Mouse (Mus musculus): Measurements from ENCODE around the gene Kcne2. TPM values are rescaled to one million over a fixed set of nuclear protein-coding genes. Genes with fewer than 3 reads are reported as not detected.
A peak's percentile ranks its signal among the peaks of the same experiment; 100 is the strongest.

The Kcne2 gene
- polyA plus RNA-seq, 1 experiment from 2014 or later = 0.51 TPM

GRCm38 (mm10) chr16:92309126-92309525 lies 16.9 kb downstream of the Kcne2 start:
- Histone ChIP-seq H3K4me1 (peaks cover 4% of the 10 kb centered on the region; the same call in 1 of the 2 replicates), H3K36me3 (peaks cover 63% of the 10 kb centered on the region), H3K4me3 (no peak overlapping the region), H3K27me3 (no peaks in the 10 kb centered on the region), H3K27ac (no peak overlapping the region), H3K9ac (no peak overlapping the region), H3K9me3 (no peaks in the 10 kb centered on the region), H3K4me2 (replicated peaks) (no peak overlapping the region)
- ATAC-seq (ENCODE audit: insufficient number of reproducible peaks, insufficient read depth, low FRiP score, low TSS enrichment) = no peak
- 44% methylated on average over 4 of the region's 4 CpGs for WGBS

DNA sequence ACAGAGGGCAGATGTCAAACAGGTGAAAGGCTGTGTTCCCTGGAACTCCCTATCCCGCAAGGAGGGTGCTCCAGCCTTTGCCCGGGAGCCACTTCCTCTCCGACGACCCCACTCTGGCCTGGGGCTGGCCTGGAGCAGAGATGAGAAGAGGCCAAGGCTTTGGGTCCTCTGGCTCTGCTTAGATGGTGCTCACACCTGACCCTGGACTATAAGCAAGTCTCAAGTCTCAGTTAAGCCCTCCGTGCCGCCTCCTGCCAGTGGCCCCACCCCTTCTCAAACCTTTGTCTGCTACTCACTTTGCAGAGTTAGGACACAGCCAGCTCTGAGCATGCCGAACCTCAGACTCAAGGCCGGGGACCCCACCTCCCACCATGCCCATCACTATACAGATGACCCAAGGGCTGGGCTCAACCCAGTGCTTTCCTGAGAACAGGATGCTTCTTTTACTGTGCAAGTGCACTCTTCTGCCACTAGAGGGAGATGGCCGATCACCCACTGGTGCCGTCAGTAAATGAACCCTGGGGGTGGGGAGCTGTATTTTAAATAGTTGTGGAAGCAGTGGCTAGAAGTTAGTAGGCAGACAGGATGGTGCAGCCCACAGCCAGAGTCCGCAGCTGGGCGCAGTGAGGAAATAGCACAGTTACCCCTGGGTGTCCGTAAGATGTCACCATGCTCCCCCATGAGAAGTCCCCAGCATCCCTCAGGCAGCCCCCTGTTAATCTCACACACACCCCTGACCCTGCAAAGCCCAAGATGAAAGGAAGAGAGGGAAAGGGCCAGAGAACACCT lies 22.0 kb downstream of the Kcne2 start:
- no peak overlapping the region for H3K4me2 ChIP-seq (replicated peaks)
- H3K36me3 ChIP-seq = peaks cover 35% of the 10 kb centered on the region
- 49% methylated on average over 13 of the region's 13 CpGs for WGBS
- H3K27ac ChIP-seq = no peak overlapping the region
- H3K4me3 ChIP-seq = no peak overlapping the region
- no peak overlapping the region for H3K9ac ChIP-seq
- no peaks in the 10 kb centered on the region for H3K27me3 ChIP-seq
- peak; percentile 83 for ATAC-seq (ENCODE audit: insufficient number of reproducible peaks, insufficient read depth, low FRiP score, low TSS enrichment)
- H3K9me3 ChIP-seq = no peaks in the 10 kb centered on the region
- peaks cover 6% of the 10 kb centered on the region; the same call in 1 of the 2 replicates for H3K4me1 ChIP-seq

DNA sequence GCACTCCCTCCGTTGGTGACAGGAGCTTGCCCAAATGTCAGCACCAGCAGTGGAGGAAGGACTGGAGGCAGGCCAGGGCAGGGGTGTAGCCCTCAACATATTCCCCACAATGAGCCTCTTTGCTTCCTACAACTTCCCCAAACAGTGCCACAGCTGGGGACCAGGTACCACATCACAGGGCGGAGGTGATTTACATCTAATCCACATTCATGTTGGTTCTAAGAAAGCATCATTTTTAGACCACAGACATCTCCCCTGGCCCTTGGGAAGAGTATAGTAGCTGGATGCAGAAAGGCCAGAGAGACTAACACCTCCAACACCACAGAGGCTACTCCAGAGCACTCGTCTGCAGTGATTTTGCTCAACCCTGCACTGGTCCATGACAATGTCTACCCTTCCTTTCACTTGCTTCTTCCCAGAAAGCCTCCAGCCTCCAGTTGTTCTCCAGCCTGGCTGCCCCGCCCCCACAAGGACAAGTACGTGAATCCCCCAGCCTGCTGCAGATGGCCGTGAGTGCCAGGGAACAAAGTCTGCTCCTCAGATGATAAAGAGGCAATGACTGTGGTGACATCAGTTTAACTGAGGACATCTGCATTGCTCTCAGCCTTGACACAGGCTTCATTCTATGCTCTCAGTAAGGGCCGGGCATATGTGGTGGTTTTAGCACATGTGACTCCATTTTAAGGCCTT lies 24.0 kb downstream of the Kcne2 start:
- Histone ChIP-seq H3K27ac (no peak overlapping the region), H3K4me3 (no peak overlapping the region), H3K27me3 (no peaks in the 10 kb centered on the region), H3K36me3 (peaks cover 22% of the 10 kb centered on the region), H3K4me2 (replicated peaks) (no peak overlapping the region), H3K9ac (no peak overlapping the region), H3K4me1 (0 out of 2 replicates have a peak, but pooled peaks cover 3% of the 10 kb centered on the region), H3K9me3 (no peaks in the 10 kb centered on the region)
- ATAC-seq (ENCODE audit: insufficient number of reproducible peaks, insufficient read depth, low FRiP score, low TSS enrichment) = no peak
- 80% methylated on average over 7 of the region's 7 CpGs for WGBS

DNA sequence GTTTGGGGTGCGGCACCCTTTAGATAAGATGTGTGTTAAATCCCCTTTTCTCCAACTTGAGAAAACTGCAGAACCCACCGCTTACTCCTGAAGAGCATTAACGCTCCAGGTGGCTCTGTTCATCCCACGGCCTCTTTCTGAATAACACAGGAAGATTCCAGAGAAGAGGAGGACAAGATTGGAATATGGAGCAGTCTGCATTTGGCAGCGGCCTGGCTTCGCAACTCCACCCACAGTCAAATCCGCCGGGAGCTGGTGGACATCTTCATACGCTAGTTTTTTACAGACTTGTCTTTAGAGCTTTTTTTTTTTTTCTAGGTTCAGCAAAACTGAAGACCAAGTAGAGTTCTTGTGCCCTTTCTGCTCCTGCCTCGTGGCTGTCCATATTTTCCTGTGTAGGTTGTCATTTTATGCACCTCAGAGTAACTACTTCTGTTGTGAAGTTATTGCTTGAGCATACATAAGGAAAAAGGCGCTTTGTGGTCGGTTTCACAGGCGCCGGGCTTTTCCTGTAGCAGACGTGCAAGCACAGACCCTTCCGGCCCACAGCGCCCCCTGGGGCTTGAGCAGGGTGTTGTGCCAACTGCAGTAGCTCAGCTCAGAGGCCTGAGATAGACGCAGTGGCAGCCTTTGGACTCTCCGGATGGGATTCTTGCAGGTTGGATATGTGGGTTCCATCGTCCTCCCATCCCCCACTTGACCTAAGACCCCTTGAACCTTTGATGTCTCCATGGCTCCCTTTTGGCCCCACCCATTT lies 27.3 kb downstream of the Kcne2 start:
- Histone ChIP-seq H3K9ac (no peak overlapping the region), H3K4me2 (replicated peaks) (no peak overlapping the region), H3K4me3 (no peak overlapping the region), H3K27me3 (no peaks in the 10 kb centered on the region), H3K36me3 (no peaks in the 10 kb centered on the region), H3K27ac (no peak overlapping the region), H3K9me3 (no peaks in the 10 kb centered on the region), H3K4me1 (0 out of 2 replicates have a peak, but pooled peaks cover 4% of the 10 kb centered on the region)
- 63% methylated on average over 20 of the region's 20 CpGs for WGBS
- no peak for ATAC-seq (ENCODE audit: insufficient number of reproducible peaks, insufficient read depth, low FRiP score, low TSS enrichment)

DNA sequence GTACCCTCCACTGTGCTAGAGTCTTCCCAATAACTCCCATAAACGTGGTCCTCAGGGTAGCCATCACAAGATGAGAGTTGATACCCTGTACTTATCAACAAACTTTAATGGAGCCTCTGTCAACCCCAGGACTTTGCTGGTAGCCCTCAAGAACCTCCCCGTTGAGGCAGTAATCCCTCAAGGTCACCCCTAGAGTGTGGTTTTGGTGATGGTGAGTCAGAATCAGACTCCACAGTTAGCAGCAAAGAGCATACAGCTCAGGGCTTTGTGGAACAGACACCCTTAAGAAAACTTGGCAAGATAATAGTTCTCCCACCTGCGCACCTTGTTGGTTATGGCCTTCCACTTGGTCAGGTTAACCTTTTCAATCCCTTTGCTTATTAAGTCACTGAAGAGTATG lies 28.2 kb downstream of the Kcne2 start:
- Histone ChIP-seq H3K36me3 (no peaks in the 10 kb centered on the region), H3K4me1 (0 out of 2 replicates have a peak, but pooled peaks cover 5% of the 10 kb centered on the region), H3K4me3 (no peak overlapping the region), H3K9me3 (no peaks in the 10 kb centered on the region), H3K4me2 (replicated peaks) (no peak overlapping the region), H3K27me3 (no peaks in the 10 kb centered on the region), H3K27ac (no peak overlapping the region), H3K9ac (no peak overlapping the region)
- WGBS = 86% methylated on average over 3 of the region's 3 CpGs
- ATAC-seq (ENCODE audit: insufficient number of reproducible peaks, insufficient read depth, low FRiP score, low TSS enrichment) = no peak

GRCm38 (mm10) chr16:92321341-92321740 lies 29.2 kb downstream of the Kcne2 start, which contains the start of gene Fam243:
Fam243 (minus strand) TSS chr16:92321441.
- no peak within 1 kb of the TSS for H3K9ac ChIP-seq
- no peak within 1 kb of the TSS for H3K4me3 ChIP-seq
- H3K27ac ChIP-seq = no peak within 1 kb of the TSS
- 88% methylated on average over 8 of the region's 8 CpGs for whole genome bisulfite sequencing
- H3K4me2 ChIP-seq (replicated peaks) = no peak within 1 kb of the TSS
- no peaks in the 10 kb centered on the region for H3K36me3 ChIP-seq
- ATAC-seq (ENCODE audit: insufficient number of reproducible peaks, insufficient read depth, low FRiP score, low TSS enrichment) = no peak
- no peaks in the 10 kb centered on the region for H3K27me3 ChIP-seq
- H3K4me1 ChIP-seq = 0 out of 2 replicates have a peak, but pooled peaks cover 5% of the 10 kb centered on the region
- no peaks in the 10 kb centered on the region for H3K9me3 ChIP-seq

DNA sequence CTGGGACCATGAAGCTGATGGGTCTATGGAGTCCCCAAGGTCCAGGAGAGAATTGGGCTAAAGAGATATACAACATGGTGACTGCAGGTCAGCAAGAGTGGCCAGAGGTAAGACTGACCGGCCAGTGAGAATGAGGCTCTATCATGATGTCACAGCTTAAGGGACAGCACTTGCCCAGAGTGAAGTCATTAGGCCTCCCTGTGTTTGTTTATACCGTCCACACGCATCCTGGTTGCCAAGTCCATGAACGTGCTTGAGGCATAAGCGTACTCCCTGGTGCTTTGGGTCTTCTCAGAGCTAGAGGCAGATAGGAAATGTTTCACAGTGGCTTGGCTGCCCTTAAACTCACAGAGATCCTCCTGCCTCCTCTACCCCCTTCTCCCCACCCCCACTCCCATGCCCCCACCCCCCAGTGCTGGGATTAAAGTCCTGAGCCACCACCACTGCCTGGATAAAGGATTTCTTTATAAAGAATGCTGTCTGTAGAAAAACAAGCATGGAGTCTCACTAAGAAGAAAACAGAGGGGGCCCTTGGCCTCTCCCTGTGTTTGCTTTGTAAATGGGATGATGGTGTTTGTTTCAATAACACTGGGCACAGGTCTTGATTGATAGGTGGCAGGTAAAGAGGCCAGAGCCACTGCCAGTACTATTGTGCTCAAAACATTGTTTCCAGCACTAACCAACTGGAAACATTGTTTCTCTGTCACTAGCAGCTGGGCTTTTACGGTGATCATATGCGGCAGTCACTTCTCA lies 32.3 kb downstream of the Kcne2 start:
- no peaks in the 10 kb centered on the region for H3K27me3 ChIP-seq
- 41% methylated on average over 7 of the region's 7 CpGs for WGBS
- no peak for ATAC-seq (ENCODE audit: insufficient number of reproducible peaks, insufficient read depth, low FRiP score, low TSS enrichment)
- 0 out of 2 replicates have a peak, but pooled peaks cover 5% of the 10 kb centered on the region for H3K4me1 ChIP-seq
- H3K4me2 ChIP-seq (replicated peaks) = no peak overlapping the region
- no peak overlapping the region for H3K9ac ChIP-seq
- no peak overlapping the region for H3K4me3 ChIP-seq
- no peaks in the 10 kb centered on the region for H3K36me3 ChIP-seq
- no peaks in the 10 kb centered on the region for H3K9me3 ChIP-seq
- no peak overlapping the region for H3K27ac ChIP-seq

DNA sequence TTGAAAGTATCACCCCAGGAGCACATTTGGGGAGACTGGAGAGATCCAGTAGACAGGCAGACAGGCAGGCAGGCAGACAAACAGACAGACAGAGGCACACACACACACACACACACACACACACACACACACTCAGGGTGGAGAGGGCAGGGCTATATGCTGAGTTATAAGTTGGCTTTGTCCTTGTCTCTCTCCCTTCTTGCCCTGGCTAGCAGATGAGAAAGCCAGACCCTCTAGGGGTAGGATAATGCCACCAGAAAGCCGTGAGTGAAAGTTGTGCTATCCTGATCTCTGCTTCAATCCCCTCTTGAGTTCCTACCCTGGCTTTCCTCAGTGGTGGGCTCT lies 32.8 kb downstream of the Kcne2 start:
- Histone ChIP-seq H3K27me3 (no peaks in the 10 kb centered on the region), H3K4me1 (0 out of 2 replicates have a peak, but pooled peaks cover 5% of the 10 kb centered on the region), H3K27ac (no peak overlapping the region), H3K4me2 (replicated peaks) (no peak overlapping the region), H3K9me3 (no peaks in the 10 kb centered on the region), H3K9ac (no peak overlapping the region), H3K36me3 (no peaks in the 10 kb centered on the region), H3K4me3 (no peak overlapping the region)
- WGBS = 43% methylated on average over 1 of the region's 1 CpGs
- no peak for ATAC-seq (ENCODE audit: insufficient number of reproducible peaks, insufficient read depth, low FRiP score, low TSS enrichment)

GRCm38 (mm10) chr16:92327911-92328310 lies 35.7 kb downstream of the Kcne2 start:
- no peaks in the 10 kb centered on the region for H3K36me3 ChIP-seq
- 88% methylated on average over 10 of the region's 10 CpGs for WGBS
- H3K9me3 ChIP-seq = no peaks in the 10 kb centered on the region
- no peak overlapping the region for H3K9ac ChIP-seq
- H3K4me2 ChIP-seq (replicated peaks) = no peak overlapping the region
- H3K27ac ChIP-seq = no peak overlapping the region
- ATAC-seq (ENCODE audit: insufficient number of reproducible peaks, insufficient read depth, low FRiP score, low TSS enrichment) = no peak
- peaks cover 11% of the 10 kb centered on the region for H3K4me1 ChIP-seq
- H3K4me3 ChIP-seq = no peak overlapping the region
- H3K27me3 ChIP-seq = no peaks in the 10 kb centered on the region

- no peak overlapping the region for H3K27ac ChIP-seq
- no peak overlapping the region for H3K4me2 ChIP-seq (replicated peaks)
- WGBS = 72% methylated on average over 5 of the region's 5 CpGs
- H3K9me3 ChIP-seq = no peaks in the 10 kb centered on the region
- no peak for ATAC-seq (ENCODE audit: insufficient number of reproducible peaks, insufficient read depth, low FRiP score, low TSS enrichment)
- no peak overlapping the region for H3K4me3 ChIP-seq
- no peaks in the 10 kb centered on the region for H3K36me3 ChIP-seq
- H3K27me3 ChIP-seq = no peaks in the 10 kb centered on the region
- no peak overlapping the region for H3K9ac ChIP-seq
- peaks cover 7% of the 10 kb centered on the region for H3K4me1 ChIP-seq
Measured at GRCm38 (mm10) chr16:92330966-92331365, 38.8 kb downstream of the Kcne2 start.

GRCm38 (mm10) chr16:92334600-92334999 lies 42.4 kb downstream of the Kcne2 start:
- H3K36me3 ChIP-seq = no peaks in the 10 kb centered on the region
- WGBS = 60% methylated on average over 9 of the region's 9 CpGs
- H3K9ac ChIP-seq = no peak overlapping the region
- H3K27me3 ChIP-seq = no peaks in the 10 kb centered on the region
- ATAC-seq (ENCODE audit: insufficient number of reproducible peaks, insufficient read depth, low FRiP score, low TSS enrichment) = no peak
- no peak overlapping the region for H3K27ac ChIP-seq
- H3K9me3 ChIP-seq = no peaks in the 10 kb centered on the region
- peaks cover 7% of the 10 kb centered on the region for H3K4me1 ChIP-seq
- no peak overlapping the region for H3K4me2 ChIP-seq (replicated peaks)
- H3K4me3 ChIP-seq = no peak overlapping the region

Data from embryonic facial prominence, embryonic 12.5 days (tissue).